Mouse (Mus musculus) adipocyte (in vitro differentiated cells): ENCODE data around the gene Mbtps1.

ENCODE experiments used
- DNase-seq: peaks from one replicate; pipeline ENCODE4 v3.0.0-alpha.2; 2016; ENCODE audit warnings: low spot score

The Mbtps1 gene

GRCm38 (mm10) chr8:119557821-119558602 is 523 bp downstream of the Mbtps1 start:
- DNase-seq: peak; percentile 70

GRCm38 (mm10) chr8:119557132-119557531 is 1.4 kb downstream of the Mbtps1 start:
- DNase-seq: no peak

- no peak for DNase-seq
These were observed 2.7 kb downstream of the Mbtps1 start for GRCm38 (mm10) chr8:119555861-119556260.

GRCm38 (mm10) chr8:119552967-119553366 is 5.6 kb downstream of the Mbtps1 start:
- DNase-seq: no peak

- DNase-seq: no peak
These were observed 9.9 kb downstream of the Mbtps1 start for GRCm38 (mm10) chr8:119548560-119549113.

- DNase-seq: no peak
These were observed 11.4 kb downstream of the Mbtps1 start for GRCm38 (mm10) chr8:119547019-119547691.

GRCm38 (mm10) chr8:119545791-119546190 is 12.7 kb downstream of the Mbtps1 start:
- DNase-seq: no peak

GRCm38 (mm10) chr8:119545180-119545579 is 13.4 kb downstream of the Mbtps1 start:
- DNase-seq: no peak

- no peak for DNase-seq
These were observed 13.9 kb downstream of the Mbtps1 start for GRCm38 (mm10) chr8:119544606-119545005.

GRCm38 (mm10) chr8:119531973-119532372 is 26.6 kb downstream of the Mbtps1 start:
- DNase-seq: no peak

GRCm38 (mm10) chr8:119531397-119531796 is 27.1 kb downstream of the Mbtps1 start:
- no peak for DNase-seq

GRCm38 (mm10) chr8:119530937-119531336 is 27.6 kb downstream of the Mbtps1 start:
- no peak for DNase-seq

- no peak for DNase-seq
These were observed 29.8 kb downstream of the Mbtps1 start for GRCm38 (mm10) chr8:119528762-119529161.

GRCm38 (mm10) chr8:119520102-119520501 is 38.4 kb downstream of the Mbtps1 start:
- no peak for DNase-seq

GRCm38 (mm10) chr8:119516674-119517073 is 41.9 kb downstream of the Mbtps1 start:
- DNase-seq: no peak

GRCm38 (mm10) chr8:119515767-119516166 is 42.8 kb downstream of the Mbtps1 start:
- DNase-seq: no peak

GRCm38 (mm10) chr8:119514940-119515339 is 43.6 kb downstream of the Mbtps1 start:
- DNase-seq: no peak

- DNase-seq: no peak
These were observed 45.1 kb downstream of the Mbtps1 start for GRCm38 (mm10) chr8:119513405-119513804.

GRCm38 (mm10) chr8:119511722-119512121 is 46.8 kb downstream of the Mbtps1 start:
- no peak for DNase-seq

GRCm38 (mm10) chr8:119510471-119510870 is 48.1 kb downstream of the Mbtps1 start:
- DNase-seq: no peak

GRCm38 (mm10) chr8:119506106-119506505 is 52.4 kb downstream of the Mbtps1 start:
- no peak for DNase-seq

- no peak for DNase-seq
These were observed 53.0 kb downstream of the Mbtps1 start for GRCm38 (mm10) chr8:119505488-119505887.

- DNase-seq: no peak
These were observed 55.3 kb downstream of the Mbtps1 start for GRCm38 (mm10) chr8:119503191-119503767.
